Mouse (Mus musculus) gastrocnemius, postnatal 4 days (tissue): Measurements from ENCODE around the gene Spag6l. TPM values are rescaled to one million over a fixed set of nuclear protein-coding genes. Genes with fewer than 3 reads are reported as not detected.

Experiments
- total RNA-seq, 2 experiments: library from RNA; stranded (reverse); gene quantifications; 2 replicates each; pipeline ENCODE4 v1.2.3; 2021

Spag6l gene
- total RNA-seq, 2 experiments from 2014 or later = not detected

Other genes with a start within 250 kb of the Spag6l start
- gene Fgd4, start 228.9 kb downstream of the Spag6l start, total RNA-seq = 10 to 100 TPM; 12.5 TPM
- gene Olfr19, start 153.1 kb downstream of the Spag6l start, total RNA-seq = not detected
- not detected for gene Igll1, start 34.5 kb upstream of the Spag6l start, total RNA-seq
- 10 to 100 TPM; 42.0 to 47.8 TPM for gene Top3b, start 41.3 kb upstream of the Spag6l start, total RNA-seq
- gene Vpreb1, start 41.4 kb upstream of the Spag6l start, total RNA-seq = under 1 TPM in 1 of 2 experiments, not detected in 1; 0.78 TPM
- gene Ppm1f, start 67.0 kb upstream of the Spag6l start, total RNA-seq = 10 to 100 TPM; 28.4 to 28.8 TPM
- gene Mapk1, start 153.9 kb upstream of the Spag6l start, total RNA-seq = 100 to 1,000 TPM; 121 to 124 TPM
- gene Ypel1, start 240.2 kb upstream of the Spag6l start, total RNA-seq = 1 to 10 TPM; 4.9 to 6.1 TPM